Mouse (Mus musculus) megakaryocyte, embryonic 14.5 days (primary cell): ENCODE data around the gene Rpl37. TPM values are rescaled to one million over a fixed set of nuclear protein-coding genes. Genes with fewer than 3 reads are reported as not detected.
"Not testable (repeated sequence)": the region's sequence is repeated elsewhere in the genome, so short reads cannot be mapped to it uniquely, and the experiment has no call there.

Source experiments
- H3K27me3 ChIP-seq: replicated peaks from 2 replicates; pipeline ENCODE3; 2012; ENCODE audit warnings: inconsistent platforms
- H3K36me3 ChIP-seq: replicated peaks from 2 replicates; pipeline ENCODE3; 2012; ENCODE audit warnings: low read length, inconsistent platforms, mixed read lengths
- H3K4me1 ChIP-seq: 2 replicates; pipeline ENCODE4 v1.6.1; 2012; ENCODE audit warnings: inconsistent platforms
- H3K4me3 ChIP-seq: replicated peaks from 2 replicates; pipeline ENCODE3; 2012; ENCODE audit warnings: moderate library complexity, mild to moderate bottlenecking, inconsistent platforms
- H3K9me3 ChIP-seq: 2 replicates; pipeline ENCODE4 v1.6.1; 2012; ENCODE audit warnings: inconsistent platforms
- FLI1 ChIP-seq: IDR thresholded peaks from 2 replicates; pipeline ENCODE4 v1.6.1; 2012; ENCODE audit warnings: low read length, inconsistent platforms, mixed read lengths
- GATA1 ChIP-seq: IDR thresholded peaks from 3 replicates; pipeline ENCODE4 v1.6.1; 2012; ENCODE audit warnings: mixed read lengths, low read length, inconsistent platforms, borderline replicate concordance
- polyA plus RNA-seq: library from polyadenylated mRNA; stranded (reverse); fragments of >175 nt; gene quantifications from 2 replicates; pipeline ENCODE4 v1.2.3, GENCODE M21; 2012; ENCODE audit warnings: low replicate concordance; ENCODE audit not compliant: insufficient read depth

Rpl37 gene
- polyA plus RNA-seq, 1 experiment: 79.8 TPM

DNA sequence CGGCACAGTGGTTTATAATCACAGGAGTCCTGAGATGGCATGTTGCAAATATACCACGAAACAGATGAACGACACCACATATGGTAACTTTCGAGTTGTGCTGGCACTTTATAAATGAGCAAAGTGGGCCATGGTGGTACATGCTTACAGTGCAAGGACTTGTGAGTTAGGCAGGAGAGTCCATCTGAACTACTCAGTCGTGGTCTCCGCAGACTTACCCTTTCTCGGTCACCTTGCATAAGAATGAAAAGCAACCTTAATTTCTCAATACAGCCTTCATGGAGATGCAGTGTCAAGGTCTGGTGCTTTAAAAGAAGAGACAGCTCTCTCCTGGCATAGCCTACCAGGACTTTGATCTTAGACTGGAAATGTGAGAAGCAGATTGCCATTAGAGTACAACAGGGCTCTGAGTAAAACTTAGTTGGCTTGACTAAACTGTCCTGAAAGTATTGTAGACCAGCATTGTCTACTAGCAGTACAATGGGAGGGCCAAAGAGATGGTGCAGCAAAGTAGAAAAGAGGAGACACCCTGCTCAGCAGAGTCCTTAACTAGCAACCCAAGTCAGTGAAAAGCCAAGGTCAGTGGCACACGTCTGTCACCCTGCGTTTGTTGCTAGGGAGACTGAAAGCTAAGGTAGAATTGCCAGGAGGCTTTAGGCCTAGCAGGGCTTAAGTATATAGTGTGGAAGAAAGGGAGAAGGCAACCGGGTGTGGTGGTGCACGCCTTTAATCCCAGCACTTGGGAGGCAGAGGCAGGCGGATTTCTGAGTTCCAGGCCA lies 5.3 kb downstream of the Rpl37 start:
- Histone ChIP-seq H3K4me1 (peaks cover 44% of the 10 kb centered on the region), H3K36me3 (peaks cover 77% of the 10 kb centered on the region), H3K9me3 (peaks cover 13% of the 10 kb centered on the region), H3K4me3 (no peak overlapping the region), H3K27me3 (no peaks in the 10 kb centered on the region)
- TF ChIP-seq GATA1: no peak
- TF ChIP-seq FLI1: no peak

DNA sequence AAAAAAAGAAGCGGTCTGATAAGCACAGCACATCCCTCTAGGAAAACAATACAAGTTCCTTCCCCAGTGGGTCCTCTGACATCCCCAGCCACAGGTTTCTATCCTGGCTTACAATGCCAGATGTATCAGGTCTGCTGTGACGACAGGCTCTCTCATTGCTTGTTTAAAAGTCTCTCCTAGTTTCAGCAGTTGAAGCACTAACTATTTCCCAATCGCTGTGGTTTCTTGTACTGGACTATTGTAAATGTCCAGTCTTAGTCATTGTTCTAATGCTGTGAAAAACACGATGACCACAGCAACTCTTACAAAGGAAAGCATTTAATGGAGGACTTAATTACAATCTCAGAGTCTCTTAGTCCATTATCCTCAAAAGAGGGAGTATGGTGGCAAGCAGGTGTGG lies 10.0 kb downstream of the Rpl37 start:
- TF ChIP-seq GATA1 (no peak), FLI1 (no peak)
- Histone ChIP-seq H3K36me3 (peaks cover 38% of the 10 kb centered on the region), H3K4me1 (peaks cover 38% of the 10 kb centered on the region), H3K4me3 (no peak overlapping the region), H3K27me3 (no peaks in the 10 kb centered on the region), H3K9me3 (peaks cover 13% of the 10 kb centered on the region)

DNA sequence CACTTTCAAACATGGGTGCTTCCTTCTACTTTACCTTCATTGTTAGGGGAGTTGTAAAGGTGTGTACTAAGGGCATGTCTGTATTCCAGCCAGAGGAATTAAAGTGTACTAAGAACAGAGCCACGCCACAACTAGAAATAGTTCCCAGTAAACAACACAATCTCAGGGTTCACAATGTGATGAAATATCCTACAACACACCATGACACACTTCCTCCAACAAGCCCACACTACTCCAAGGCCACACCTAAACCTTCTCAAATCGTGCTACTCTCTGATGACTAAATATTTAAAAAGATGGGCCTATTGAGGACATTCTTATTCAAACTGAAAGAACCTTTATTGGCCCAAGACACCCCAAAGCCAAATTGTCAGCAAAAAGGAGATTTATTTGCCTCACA lies 11.0 kb downstream of the Rpl37 start:
- peaks cover 13% of the 10 kb centered on the region for H3K9me3 ChIP-seq
- no peak for TF ChIP-seq FLI1
- TF ChIP-seq GATA1: no peak
- H3K4me3 ChIP-seq: no peak overlapping the region
- peaks cover 33% of the 10 kb centered on the region for H3K4me1 ChIP-seq
- peaks cover 28% of the 10 kb centered on the region for H3K36me3 ChIP-seq
- no peaks in the 10 kb centered on the region for H3K27me3 ChIP-seq

DNA sequence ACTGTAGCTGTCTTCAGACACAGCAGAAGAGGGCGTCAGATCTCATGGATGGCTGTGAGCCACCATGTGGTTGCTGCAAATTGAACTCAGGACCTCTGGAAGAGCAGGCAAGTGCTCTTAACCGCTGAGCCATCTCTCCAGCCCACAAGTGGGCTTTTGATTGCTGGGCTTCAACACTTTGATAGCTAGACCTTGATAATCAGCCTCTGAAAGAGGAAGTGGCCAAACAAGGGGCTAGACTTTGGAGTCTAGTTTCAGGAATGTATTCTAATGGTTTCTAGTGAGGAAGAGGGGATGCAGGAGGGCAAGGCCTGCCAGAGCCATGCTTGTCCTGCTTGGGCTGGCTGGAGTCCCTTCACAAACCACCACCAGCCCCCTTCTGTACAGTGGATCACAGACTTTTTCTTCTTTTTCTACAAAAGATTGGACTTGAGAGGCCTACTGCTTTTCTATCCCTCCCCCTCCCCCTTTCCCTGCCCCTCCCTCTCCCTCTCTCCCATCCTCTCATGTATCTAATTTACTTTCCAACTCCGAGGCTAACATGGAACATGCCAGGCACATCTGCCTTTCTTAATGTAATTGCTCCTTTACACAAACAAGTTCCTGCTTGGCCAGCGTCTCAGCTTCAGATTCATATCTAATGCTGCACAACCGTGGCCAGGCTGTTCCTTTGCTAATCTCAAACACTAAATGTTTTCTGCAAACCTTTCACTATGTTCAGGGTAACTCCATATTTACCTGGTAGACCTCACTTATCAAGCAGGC lies 11.9 kb downstream of the Rpl37 start:
- Histone ChIP-seq H3K9me3 (peaks cover 13% of the 10 kb centered on the region), H3K4me1 (peaks cover 37% of the 10 kb centered on the region), H3K27me3 (no peaks in the 10 kb centered on the region), H3K36me3 (peaks cover 19% of the 10 kb centered on the region), H3K4me3 (no peak overlapping the region)
- no peak for TF ChIP-seq GATA1
- TF ChIP-seq FLI1: no peak

DNA sequence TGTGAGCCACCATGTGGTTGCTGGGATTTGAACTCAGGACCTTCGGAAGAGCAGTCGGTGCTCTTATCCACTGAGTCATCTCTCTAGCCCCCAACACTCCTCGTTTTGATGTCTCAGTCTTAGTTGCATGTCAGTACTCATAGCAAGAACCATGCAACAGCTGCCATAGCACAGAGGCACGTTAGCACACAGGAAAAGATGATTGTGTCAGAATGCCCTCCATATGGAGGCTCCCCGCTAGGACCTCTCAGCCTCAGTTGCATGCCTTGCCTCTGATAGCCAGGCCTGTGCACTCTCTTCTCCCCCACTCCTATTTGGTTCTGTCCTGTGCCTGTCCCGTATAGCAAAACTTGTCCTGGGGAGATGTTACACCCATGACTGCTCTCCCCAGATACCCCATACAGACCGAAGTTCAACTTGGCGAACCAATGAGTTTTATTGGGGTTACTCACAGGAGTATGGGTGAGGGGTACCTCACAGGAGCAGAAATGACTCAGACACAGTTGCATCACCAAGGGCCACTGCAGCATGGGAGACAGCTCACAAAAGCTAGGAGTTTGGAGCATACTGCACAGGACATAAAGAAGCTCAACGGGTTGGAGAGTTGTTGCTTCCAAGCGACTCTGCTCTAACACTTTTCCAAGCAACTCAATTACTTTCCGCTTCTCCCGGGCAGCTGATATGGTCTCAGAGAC lies 12.8 kb downstream of the Rpl37 start:
- peaks cover 11% of the 10 kb centered on the region for H3K9me3 ChIP-seq
- H3K27me3 ChIP-seq: no peaks in the 10 kb centered on the region
- H3K4me1 ChIP-seq: peaks cover 43% of the 10 kb centered on the region
- H3K36me3 ChIP-seq: peaks cover 11% of the 10 kb centered on the region
- TF ChIP-seq GATA1 (no peak), FLI1 (no peak)
- H3K4me3 ChIP-seq: no peak overlapping the region

DNA sequence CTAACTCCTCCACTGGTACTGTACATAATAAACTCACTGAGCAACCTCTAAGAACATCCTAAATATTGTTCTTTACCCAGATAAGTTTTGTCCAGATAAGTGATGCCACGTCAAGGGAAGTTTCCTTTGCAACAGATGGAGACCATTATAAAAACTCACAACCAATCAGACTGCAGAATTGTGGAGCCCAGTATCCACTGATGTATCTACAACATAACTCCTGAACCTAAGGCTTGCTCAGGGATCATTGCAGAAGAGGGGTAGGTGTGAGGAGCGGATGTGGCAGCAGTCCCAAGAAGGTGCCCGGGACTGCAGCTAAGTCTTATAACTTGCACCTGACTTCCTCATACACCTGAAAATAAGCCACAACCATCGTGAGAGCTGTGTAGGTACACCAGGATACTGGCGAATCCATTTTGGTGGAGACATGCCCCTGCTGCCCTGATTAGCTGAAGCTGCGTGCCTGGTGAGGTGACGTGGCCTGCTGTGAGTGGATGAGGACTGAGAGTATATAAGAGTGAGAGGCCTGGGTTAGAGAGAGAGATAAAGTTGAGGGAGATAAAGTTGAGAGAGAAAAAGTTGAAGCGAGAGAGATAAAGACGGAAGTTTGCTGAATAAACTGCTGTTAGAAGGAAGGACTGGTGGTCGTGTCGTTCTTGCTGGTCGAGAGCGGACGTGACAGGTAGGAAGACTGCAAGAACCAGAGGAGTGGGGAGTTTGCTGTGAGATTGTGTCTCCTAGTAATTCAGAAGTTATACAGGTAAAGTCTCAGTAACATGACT lies 14.6 kb downstream of the Rpl37 start:
- H3K36me3 ChIP-seq, H3K27me3 ChIP-seq, H3K9me3 ChIP-seq, H3K4me3 ChIP-seq: not testable (repeated sequence)
- H3K4me1 ChIP-seq: peaks cover 57% of the 10 kb centered on the region

DNA sequence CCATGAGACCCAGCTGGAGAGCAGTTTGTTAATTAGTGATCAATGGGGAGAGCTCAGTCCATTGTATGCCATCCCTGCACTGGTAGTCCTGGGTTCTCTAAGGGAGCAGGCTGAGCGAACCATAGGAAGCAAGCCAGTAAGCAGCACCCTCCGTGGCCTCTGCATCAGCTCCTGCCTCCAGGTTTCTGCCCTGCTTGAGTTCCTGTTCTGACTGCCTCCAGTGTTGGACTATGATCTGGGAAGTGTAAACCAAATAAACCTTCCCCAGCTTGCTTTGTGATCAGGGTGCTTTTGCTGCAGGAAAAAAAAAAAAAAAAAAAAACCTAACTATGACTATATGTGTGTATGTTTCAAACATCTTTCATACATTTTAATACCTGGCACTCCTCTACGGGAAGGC lies 16.9 kb downstream of the Rpl37 start:
- TF ChIP-seq GATA1 (no peak), FLI1 (no peak)
- no peaks in the 10 kb centered on the region for H3K27me3 ChIP-seq
- H3K4me1 ChIP-seq: peaks cover 48% of the 10 kb centered on the region
- no peaks in the 10 kb centered on the region for H3K36me3 ChIP-seq
- H3K4me3 ChIP-seq: no peak overlapping the region
- H3K9me3 ChIP-seq: no peaks in the 10 kb centered on the region

DNA sequence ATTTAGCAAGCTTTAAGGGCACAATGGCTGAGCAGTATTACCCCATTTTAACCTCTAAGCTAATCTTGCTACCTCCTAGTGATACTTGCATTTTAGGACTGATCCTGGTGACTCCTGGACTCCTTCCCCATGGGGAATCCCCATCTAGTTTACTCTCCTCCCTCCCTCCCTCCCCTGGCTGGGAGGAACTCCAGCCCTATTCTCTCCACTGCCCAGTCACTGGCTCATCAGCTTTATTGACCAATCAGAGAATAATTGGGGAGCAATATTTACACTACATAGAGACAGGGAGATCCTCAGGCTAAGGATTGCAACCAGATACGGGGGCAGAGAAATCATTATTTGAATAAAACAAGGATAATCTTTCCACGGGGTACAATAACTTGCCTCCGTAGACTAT lies 17.7 kb downstream of the Rpl37 start:
- Histone ChIP-seq H3K9me3 (no peaks in the 10 kb centered on the region), H3K27me3 (no peaks in the 10 kb centered on the region), H3K4me1 (peaks cover 50% of the 10 kb centered on the region), H3K36me3 (no peaks in the 10 kb centered on the region), H3K4me3 (no peak overlapping the region)
- TF ChIP-seq GATA1 (no peak), FLI1 (no peak)

DNA sequence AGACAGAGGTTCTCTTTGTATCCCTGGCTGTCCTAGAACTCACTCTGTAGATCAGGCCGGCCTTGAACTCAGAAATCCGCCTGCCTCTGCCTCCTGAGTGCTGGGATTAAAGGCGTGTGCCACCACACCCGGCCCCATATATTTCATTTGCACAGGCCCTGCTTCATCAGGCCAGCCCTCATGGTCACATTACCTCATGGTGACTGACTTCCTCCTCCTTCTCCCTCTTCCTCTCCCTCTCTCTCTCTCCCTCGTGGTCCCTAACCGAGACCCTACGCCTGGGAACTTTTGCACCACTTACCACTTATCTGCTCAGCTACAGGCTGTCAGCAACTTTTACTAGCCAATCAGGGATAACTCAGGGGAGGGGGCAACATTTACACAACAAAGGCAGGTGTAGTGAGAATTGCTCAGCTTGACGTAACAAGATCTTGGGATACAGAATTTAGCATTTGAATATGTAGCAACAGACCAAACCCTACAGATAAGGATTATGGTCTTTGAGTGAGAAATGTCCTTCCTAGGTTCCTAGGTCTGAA lies 18.6 kb downstream of the Rpl37 start:
- no peaks in the 10 kb centered on the region for H3K27me3 ChIP-seq
- H3K9me3 ChIP-seq: no peaks in the 10 kb centered on the region
- H3K4me1 ChIP-seq: peaks cover 55% of the 10 kb centered on the region
- H3K36me3 ChIP-seq: no peaks in the 10 kb centered on the region
- no peak overlapping the region for H3K4me3 ChIP-seq
- TF ChIP-seq FLI1 (no peak), GATA1 (no peak)
